Mouse (Mus musculus): ENCODE measurements around the gene Rtp1. TPM values are rescaled to one million over a fixed set of nuclear protein-coding genes. Genes with fewer than 3 reads are reported as not detected.

Rtp1 gene
- total RNA-seq, 2 experiments from 2014 or later: 0.23 to 0.52 TPM

- DNase-seq (ENCODE audit: low spot score in 2 of 2): no peak
- no peak overlapping the region for H3K4me3 ChIP-seq
- no peak for TF ChIP-seq CTCF (conservative IDR thresholded peaks at IDR 0.05)
- H3K27ac ChIP-seq: no peak overlapping the region
Measured at GRCm38 (mm10) chr16:23471551-23471950, 42.6 kb downstream of the Rtp1 start.

- TF ChIP-seq CTCF (conservative IDR thresholded peaks at IDR 0.05): no peak
- H3K4me3 ChIP-seq: no peak overlapping the region
- no peak overlapping the region for H3K27ac ChIP-seq
- DNase-seq (ENCODE audit: low spot score in 2 of 2): no peak
Measured at GRCm38 (mm10) chr16:23472046-23472445, 43.1 kb downstream of the Rtp1 start.

DNA sequence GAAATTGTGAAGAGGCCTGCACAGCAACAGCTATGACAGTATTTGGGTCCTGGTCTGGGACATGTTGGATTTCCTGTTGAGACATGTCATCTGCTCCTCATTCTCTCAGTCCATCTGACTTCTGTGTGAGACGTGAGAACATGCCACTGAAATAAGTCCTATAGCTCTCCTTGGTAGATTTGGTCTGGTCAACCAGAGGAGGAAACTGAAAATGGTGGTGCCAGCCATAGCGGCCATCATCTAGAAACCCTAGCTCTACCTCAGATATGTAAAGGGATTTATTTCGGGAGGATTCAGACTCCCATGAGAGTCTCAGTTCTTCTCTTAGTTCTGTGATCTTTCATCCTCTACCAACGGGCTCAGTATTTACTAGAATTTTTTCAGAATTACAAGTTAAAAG lies 46.7 kb downstream of the Rtp1 start:
- Histone ChIP-seq H3K4me3 (no peak overlapping the region), H3K27ac (no peak overlapping the region)
- TF ChIP-seq CTCF (conservative IDR thresholded peaks at IDR 0.05): no peak
- DNase-seq (ENCODE audit: low spot score in 2 of 2): no peak

- Histone ChIP-seq H3K27ac (no peak overlapping the region), H3K4me3 (no peak overlapping the region)
- no peak for TF ChIP-seq CTCF (conservative IDR thresholded peaks at IDR 0.05)
- DNase-seq (ENCODE audit: low spot score in 2 of 2): no peak
Measured at GRCm38 (mm10) chr16:23476598-23476997, 47.7 kb downstream of the Rtp1 start.

- Histone ChIP-seq H3K4me3 (no peak overlapping the region), H3K27ac (no peak overlapping the region)
- TF ChIP-seq CTCF (conservative IDR thresholded peaks at IDR 0.05): no peak
- DNase-seq (ENCODE audit: low spot score in 2 of 2): no peak
Measured at GRCm38 (mm10) chr16:23479872-23480603, 51.1 kb downstream of the Rtp1 start.

GRCm38 (mm10) chr16:23482218-23482617 lies 53.3 kb downstream of the Rtp1 start:
- DNase-seq (ENCODE audit: low spot score in 2 of 2): no peak
- no peak overlapping the region for H3K27ac ChIP-seq
- H3K4me3 ChIP-seq: no peak overlapping the region
- TF ChIP-seq CTCF (conservative IDR thresholded peaks at IDR 0.05): no peak

- no peak for DNase-seq (ENCODE audit: low spot score in 2 of 2)
- TF ChIP-seq CTCF (conservative IDR thresholded peaks at IDR 0.05): no peak
- H3K4me3 ChIP-seq: no peak overlapping the region
- H3K27ac ChIP-seq: no peak overlapping the region
Measured at GRCm38 (mm10) chr16:23482846-23483245, 53.9 kb downstream of the Rtp1 start.

DNA sequence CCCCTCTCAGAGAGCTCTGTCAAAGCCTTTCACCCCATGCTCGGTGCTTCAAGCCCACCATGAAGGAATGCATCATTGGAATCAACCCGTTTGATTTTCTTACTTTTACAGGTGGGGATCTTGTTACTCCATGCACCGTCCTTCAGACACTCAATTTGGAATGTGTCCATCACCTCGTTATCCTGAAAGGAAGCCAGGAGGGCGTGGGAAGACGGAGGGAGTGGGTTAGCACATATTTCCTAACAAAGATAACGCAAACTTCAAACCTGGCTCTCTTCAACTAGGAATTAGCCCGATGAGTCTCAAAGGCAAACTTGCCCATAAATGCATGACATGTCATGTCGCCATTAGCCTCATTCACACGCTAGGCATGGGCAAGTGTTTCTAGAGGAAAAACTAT lies 54.4 kb downstream of the Rtp1 start:
- no peak for DNase-seq (ENCODE audit: low spot score in 2 of 2)
- no peak for TF ChIP-seq CTCF (conservative IDR thresholded peaks at IDR 0.05)
- Histone ChIP-seq H3K27ac (no peak overlapping the region), H3K4me3 (no peak overlapping the region)

Other genes with a start within 250 kb of the Rtp1 start
- gene St6gal1, start 204.4 kb upstream of the Rtp1 start, total RNA-seq (2021): 10 to 100 TPM; 15.2 to 17.3 TPM
- gene Rtp4, start 91.2 kb downstream of the Rtp1 start, total RNA-seq (2021): 1 to 10 TPM; 1.6 to 1.9 TPM
- gene Masp1, start 91.7 kb downstream of the Rtp1 start, total RNA-seq (2021): 10 to 100 TPM; 12.4 to 12.6 TPM